Mouse (Mus musculus): ENCODE results near the gene Stk19. TPM values are rescaled to one million over a fixed set of nuclear protein-coding genes. Genes with fewer than 3 reads are reported as not detected.
A peak's percentile ranks its signal among the peaks of the same experiment; 100 is the strongest.

Gene Stk19
- polyA plus RNA-seq, 2 experiments = 23.9 to 46.4 TPM

- DNase-seq (ENCODE audit: low spot score) (no peak), ATAC-seq (ENCODE audit: low FRiP score, low read depth) (no peak)
- Histone ChIP-seq H3K9ac (ENCODE audit: low read depth, low read length, severe bottlenecking) (no peak overlapping the region), H3K4me3 (replicated peaks; ENCODE audit: low read length) (no peak overlapping the region), H3K27ac (replicated peaks; ENCODE audit: low read depth, low read length) (no peak overlapping the region), H3K9me3 (ENCODE audit: control insufficient read depth, low read length) (no peaks in the 10 kb centered on the region), H3K36me3 (ENCODE audit: control insufficient read depth, insufficient read depth, low read length) (peaks cover 5% of the 10 kb centered on the region; the same call in 1 of the 2 replicates), H3K4me2 (replicated peaks; ENCODE audit: low read depth, low read length, severe bottlenecking) (no peak overlapping the region), H3K4me1 (ENCODE audit: control insufficient read depth, insufficient read depth, low read length) (no peaks in the 10 kb centered on the region), H3K27me3 (ENCODE audit: control insufficient read depth, insufficient read depth, low read length) (no peaks in the 10 kb centered on the region)
- no peak for TF ChIP-seq POLR2A (IDR thresholded peaks at IDR 0.05; ENCODE audit: borderline replicate concordance, extremely low read depth, insufficient read depth, insufficient read length)
- whole genome bisulfite sequencing = 65% methylated on average over 12 of the region's 13 CpGs
Observed at GRCm38 (mm10) chr17:34861704-34862415, 25.1 kb upstream of the Stk19 start.

GRCm38 (mm10) chr17:34860514-34860913 lies 23.8 kb upstream of the Stk19 start:
- no peak for ATAC-seq (ENCODE audit: low FRiP score, low read depth)
- H3K36me3 ChIP-seq (ENCODE audit: control insufficient read depth, insufficient read depth, low read length) = peaks cover 15% of the 10 kb centered on the region
- peak; percentile 1 for DNase-seq (ENCODE audit: low spot score)
- no peak overlapping the region for H3K27ac ChIP-seq (replicated peaks; ENCODE audit: low read depth, low read length)
- no peak overlapping the region for H3K4me3 ChIP-seq (replicated peaks; ENCODE audit: low read length)
- H3K27me3 ChIP-seq (ENCODE audit: control insufficient read depth, insufficient read depth, low read length) = no peaks in the 10 kb centered on the region
- H3K9me3 ChIP-seq (ENCODE audit: control insufficient read depth, low read length) = no peaks in the 10 kb centered on the region
- no peak overlapping the region for H3K9ac ChIP-seq (ENCODE audit: low read depth, low read length, severe bottlenecking)
- no peak for TF ChIP-seq POLR2A (IDR thresholded peaks at IDR 0.05; ENCODE audit: borderline replicate concordance, extremely low read depth, insufficient read depth, insufficient read length)
- WGBS = 84% methylated on average over 9 of the region's 9 CpGs
- H3K4me2 ChIP-seq (replicated peaks; ENCODE audit: low read depth, low read length, severe bottlenecking) = no peak overlapping the region
- H3K4me1 ChIP-seq (ENCODE audit: control insufficient read depth, insufficient read depth, low read length) = no peaks in the 10 kb centered on the region

- no peak overlapping the region for H3K4me3 ChIP-seq (replicated peaks; ENCODE audit: low read length)
- no peak for ATAC-seq (ENCODE audit: low FRiP score, low read depth)
- 85% methylated on average over 4 of the region's 4 CpGs for WGBS
- no peak overlapping the region for H3K4me2 ChIP-seq (replicated peaks; ENCODE audit: low read depth, low read length, severe bottlenecking)
- H3K9me3 ChIP-seq (ENCODE audit: control insufficient read depth, low read length) = no peaks in the 10 kb centered on the region
- H3K36me3 ChIP-seq (ENCODE audit: control insufficient read depth, insufficient read depth, low read length) = peaks cover 32% of the 10 kb centered on the region
- no peak for TF ChIP-seq POLR2A (IDR thresholded peaks at IDR 0.05; ENCODE audit: borderline replicate concordance, extremely low read depth, insufficient read depth, insufficient read length)
- H3K4me1 ChIP-seq (ENCODE audit: control insufficient read depth, insufficient read depth, low read length) = no peaks in the 10 kb centered on the region
- H3K27me3 ChIP-seq (ENCODE audit: control insufficient read depth, insufficient read depth, low read length) = no peaks in the 10 kb centered on the region
- no peak for DNase-seq (ENCODE audit: low spot score)
- no peak overlapping the region for H3K9ac ChIP-seq (ENCODE audit: low read depth, low read length, severe bottlenecking)
- H3K27ac ChIP-seq (replicated peaks; ENCODE audit: low read depth, low read length) = no peak overlapping the region
Observed at GRCm38 (mm10) chr17:34858670-34859069, 21.9 kb upstream of the Stk19 start.

GRCm38 (mm10) chr17:34855825-34856224 lies 19.1 kb upstream of the Stk19 start:
- H3K27me3 ChIP-seq (ENCODE audit: control insufficient read depth, insufficient read depth, low read length) = no peaks in the 10 kb centered on the region
- 33% methylated on average over 3 of the region's 3 CpGs for WGBS
- peaks cover 6% of the 10 kb centered on the region for H3K4me1 ChIP-seq (ENCODE audit: control insufficient read depth, insufficient read depth, low read length)
- no peak overlapping the region for H3K27ac ChIP-seq (replicated peaks; ENCODE audit: low read depth, low read length)
- H3K4me3 ChIP-seq (replicated peaks; ENCODE audit: low read length) = no peak overlapping the region
- no peak overlapping the region for H3K4me2 ChIP-seq (replicated peaks; ENCODE audit: low read depth, low read length, severe bottlenecking)
- H3K36me3 ChIP-seq (ENCODE audit: control insufficient read depth, insufficient read depth, low read length) = peaks cover 46% of the 10 kb centered on the region
- no peak overlapping the region for H3K9ac ChIP-seq (ENCODE audit: low read depth, low read length, severe bottlenecking)
- no peak for TF ChIP-seq POLR2A (IDR thresholded peaks at IDR 0.05; ENCODE audit: borderline replicate concordance, extremely low read depth, insufficient read depth, insufficient read length)
- DNase-seq (ENCODE audit: low spot score) (peak; percentile 37), ATAC-seq (ENCODE audit: low FRiP score, low read depth) (peak; percentile 24; the same call in 1 of the 2 replicates)
- no peaks in the 10 kb centered on the region for H3K9me3 ChIP-seq (ENCODE audit: control insufficient read depth, low read length)

GRCm38 (mm10) chr17:34854761-34855160 lies 18.0 kb upstream of the Stk19 start:
- H3K9ac ChIP-seq (ENCODE audit: low read depth, low read length, severe bottlenecking) = no peak overlapping the region

More at GRCm38 (mm10) chr17:34854761-34855160, 18.0 kb upstream of the Stk19 start:
- Histone ChIP-seq H3K27me3 (ENCODE audit: control insufficient read depth, insufficient read depth, low read length) (no peaks in the 10 kb centered on the region), H3K4me2 (replicated peaks; ENCODE audit: low read depth, low read length, severe bottlenecking) (no peak overlapping the region), H3K4me1 (ENCODE audit: control insufficient read depth, insufficient read depth, low read length) (peaks cover 8% of the 10 kb centered on the region), H3K36me3 (ENCODE audit: control insufficient read depth, insufficient read depth, low read length) (peaks cover 46% of the 10 kb centered on the region), H3K4me3 (replicated peaks; ENCODE audit: low read length) (no peak overlapping the region), H3K9me3 (ENCODE audit: control insufficient read depth, low read length) (no peaks in the 10 kb centered on the region), H3K27ac (replicated peaks; ENCODE audit: low read depth, low read length) (no peak overlapping the region)
- 81% methylated on average over 3 of the region's 3 CpGs for WGBS
- TF ChIP-seq POLR2A (IDR thresholded peaks at IDR 0.05; ENCODE audit: borderline replicate concordance, extremely low read depth, insufficient read depth, insufficient read length) = no peak
- ATAC-seq (ENCODE audit: low FRiP score, low read depth) (no peak), DNase-seq (ENCODE audit: low spot score) (no peak)

All from limb, embryonic 14.5 days (tissue).